Mouse (Mus musculus) stomach, postnatal 0 days (tissue): ENCODE results near the gene Scaf1.

ENCODE experiments used
- CTCF ChIP-seq: IDR thresholded peaks from 2 replicates; pipeline ENCODE4 v1.5.1; 2016; ENCODE audit warnings: antibody characterized with exemption, low read depth, mild to moderate bottlenecking, moderate library complexity
- EP300 ChIP-seq: optimal IDR thresholded peaks from 2 replicates; pipeline ENCODE3; 2016; ENCODE audit warnings: antibody characterized with exemption

DNA sequence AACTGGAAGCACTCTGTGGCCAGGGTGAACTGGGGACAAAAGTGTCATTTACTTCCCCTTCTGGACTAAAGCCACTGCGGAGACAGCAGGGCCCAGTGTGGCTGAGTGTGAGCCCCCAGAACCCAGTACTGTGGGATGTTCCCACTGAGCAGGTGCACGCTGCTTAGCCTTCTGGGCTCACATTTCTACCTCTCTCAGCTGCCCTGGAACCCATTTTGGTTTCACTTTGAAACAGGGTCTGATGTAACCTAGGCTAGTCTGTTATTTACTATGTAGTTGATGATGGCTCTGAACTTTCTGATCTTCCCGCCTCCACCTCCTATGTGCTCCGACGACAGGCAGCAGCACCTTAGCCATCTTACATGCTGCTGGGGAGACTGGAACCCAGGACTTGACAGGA lies 53.3 kb downstream of the Scaf1 start:
- no peak for TF ChIP-seq CTCF
- no peak for TF ChIP-seq EP300
